Mouse (Mus musculus) CD4-positive naive resting alpha-beta T cell, adult 57 days (primary cell): Measurements from ENCODE around the gene Cln3. TPM values are rescaled to one million over a fixed set of nuclear protein-coding genes. Genes with fewer than 3 reads are reported as not detected.

Source experiments
- total RNA-seq: library from RNA; stranded (reverse); gene quantifications from one replicate; pipeline ENCODE4 v1.2.4, GENCODE M21; 2023

Gene Cln3
- 108 TPM for total RNA-seq

DNA sequence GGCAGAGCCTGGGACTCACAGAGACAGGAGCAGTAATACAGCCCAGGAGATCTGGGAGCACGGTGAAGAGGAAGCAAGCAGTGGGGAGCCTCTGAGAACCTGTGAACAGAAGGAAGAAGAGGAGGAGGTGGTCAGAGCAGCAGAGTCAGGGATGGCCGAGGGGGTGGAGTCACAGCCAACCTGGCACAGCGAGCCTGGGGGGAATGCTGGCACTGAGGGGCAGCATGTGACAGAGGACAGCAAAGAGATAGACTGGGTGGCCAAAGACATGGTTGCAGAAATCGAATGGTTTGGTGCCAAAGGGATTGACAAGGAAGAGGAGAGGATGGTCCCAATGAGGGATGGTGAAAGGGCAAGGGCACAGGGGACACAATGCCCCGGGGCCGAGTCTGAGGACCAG is at the start of gene Cln3:
Gene Cln3, minus strand, starts transcription at position 101 of the 400 bp plus-strand sequence.

DNA sequence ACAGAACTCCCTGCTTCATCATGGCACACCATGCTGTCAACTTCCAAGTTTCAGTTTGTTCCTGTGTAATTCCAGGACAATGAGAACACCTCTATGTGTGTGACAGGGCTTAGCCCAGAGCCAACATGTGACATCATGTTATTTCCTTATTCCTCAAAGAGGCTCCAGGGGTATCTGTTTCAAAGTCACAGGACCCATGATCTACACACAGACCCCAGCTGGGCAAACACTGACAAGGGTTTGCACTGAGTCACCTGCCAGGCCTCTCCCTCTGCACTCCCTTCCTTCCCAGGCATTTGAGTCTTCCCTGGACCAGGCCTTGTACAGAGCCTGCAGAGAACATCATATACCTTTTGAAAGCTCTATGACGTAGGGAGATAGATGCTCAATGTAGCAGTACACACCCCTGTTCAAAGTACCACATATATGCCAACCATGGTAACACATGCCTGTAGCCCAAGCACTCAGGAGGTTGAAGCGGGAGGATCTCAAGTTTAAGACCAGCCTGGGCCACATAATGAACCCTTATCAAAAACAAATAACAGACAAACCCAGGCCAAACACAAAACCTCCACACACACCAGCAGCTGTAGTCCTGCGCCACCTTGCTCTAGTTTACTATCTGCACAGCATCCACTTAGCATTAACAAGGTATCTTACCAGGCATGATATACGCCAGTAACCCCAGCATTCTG is 45.4 kb upstream of the Cln3 start, which contains the start of gene Nupr1:
Gene Nupr1, minus strand, starts transcription at position 38 of the 695 bp plus-strand sequence.

DNA sequence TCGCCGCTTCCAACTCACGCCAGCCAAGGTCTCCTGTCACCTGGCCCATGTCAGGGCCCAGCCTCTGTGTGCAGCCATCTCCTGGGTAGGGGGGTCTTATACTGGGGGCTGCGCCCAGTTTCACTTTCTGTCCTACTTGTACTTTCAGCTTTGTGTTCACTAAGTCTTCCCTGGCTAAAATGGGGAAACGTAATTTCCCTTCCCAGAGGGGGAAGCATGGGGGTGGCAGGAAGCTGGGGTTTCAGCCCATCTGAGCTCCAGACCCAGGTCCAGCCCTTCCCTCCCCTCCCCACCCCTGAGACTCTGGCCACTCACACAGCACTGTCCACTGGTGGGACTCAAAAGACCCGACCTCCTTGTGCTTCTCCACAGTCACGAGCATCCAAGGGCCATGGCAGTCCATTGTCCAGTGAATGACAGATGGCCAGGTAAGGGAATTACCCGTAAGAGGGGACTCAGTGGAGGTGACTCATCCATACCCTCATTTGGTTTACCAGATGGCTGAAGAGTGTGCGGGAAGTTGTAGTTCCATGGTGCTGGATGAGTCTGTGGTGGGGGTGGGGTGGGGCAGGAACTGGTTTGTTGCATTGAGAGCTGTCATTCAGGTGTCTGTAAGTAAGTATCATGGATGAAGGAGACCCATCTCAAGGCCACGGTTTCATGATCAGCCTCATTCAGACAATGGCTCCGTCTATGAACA is 9.4 kb upstream of the Cln3 start, which contains the start of gene Il27:
Gene Il27, minus strand, starts transcription at position 80 of the 700 bp plus-strand sequence.

DNA sequence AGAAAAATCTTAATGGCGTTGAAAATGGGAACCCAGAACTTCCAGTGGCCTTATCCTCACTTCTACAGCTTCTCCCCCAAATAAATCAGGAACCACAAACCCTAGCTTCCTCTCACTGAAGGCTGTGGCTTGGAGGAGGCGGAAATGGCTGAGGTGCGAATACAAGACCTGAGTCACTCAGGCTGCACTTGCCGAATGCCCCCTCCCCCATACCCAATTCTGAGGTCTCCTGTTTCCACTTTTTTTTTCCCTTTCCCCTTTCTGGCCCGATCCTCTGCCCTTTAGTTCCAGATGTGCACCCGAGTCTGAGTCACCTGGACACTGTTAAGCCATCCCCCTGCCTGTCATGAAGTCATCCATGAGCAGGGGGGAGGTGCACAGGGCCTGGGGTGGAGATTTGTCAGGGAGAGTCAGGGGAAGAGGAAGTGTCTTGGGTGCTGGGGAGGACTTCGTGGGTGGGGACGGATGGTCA is 1.1 kb downstream of the Cln3 start, which contains the start of gene Apobr:
Gene Apobr, plus strand, starts transcription at position 437 of the 472 bp plus-strand sequence.

DNA sequence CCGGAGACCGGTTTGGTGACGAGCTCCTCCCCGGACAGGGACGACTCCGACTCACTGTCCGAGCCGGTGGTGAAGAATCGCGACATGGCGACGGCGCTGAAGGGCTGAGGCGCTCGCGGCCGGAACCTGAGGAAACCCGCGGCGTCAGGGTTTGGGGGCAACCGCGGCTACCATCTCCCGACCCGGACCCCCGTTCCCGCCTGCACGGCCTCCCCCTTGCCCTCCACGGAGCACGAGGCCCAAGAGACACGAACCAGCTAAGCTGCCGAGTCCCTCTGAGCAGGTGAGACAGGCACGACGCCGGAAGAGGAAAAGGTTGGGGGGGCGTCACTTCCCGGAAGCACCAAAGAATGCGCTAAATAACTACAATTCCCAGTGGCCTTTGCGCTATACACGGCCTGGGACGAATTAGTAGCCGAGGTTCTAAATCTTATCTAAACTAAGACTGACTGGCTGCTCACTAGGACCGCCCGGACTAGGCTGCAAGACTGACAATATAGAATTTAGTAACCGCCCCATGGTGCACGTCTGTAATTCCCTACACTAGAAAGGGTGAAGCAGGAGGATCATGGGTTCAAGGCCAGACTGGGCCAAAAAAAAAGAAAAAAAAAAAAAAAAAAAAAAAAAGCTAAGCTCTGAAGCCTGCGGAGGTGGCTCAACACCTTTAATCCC is 19.4 kb downstream of the Cln3 start, which contains the start of gene Eif3c:
Gene Eif3c, minus strand, starts transcription at position 318 of the 672 bp plus-strand sequence.

Other genes with a start within 250 kb of the Cln3 start
- 698 TPM for gene Lat, start 216.2 kb downstream of the Cln3 start, total RNA-seq
- 85.7 TPM for gene Spns1, start 208.4 kb downstream of the Cln3 start, total RNA-seq
- gene Nfatc2ip, start 189.1 kb downstream of the Cln3 start, total RNA-seq = 22.7 TPM
- gene Cd19, start 170.9 kb downstream of the Cln3 start, total RNA-seq = 42.7 TPM
- 35.2 TPM for gene Rabep2, start 157.1 kb downstream of the Cln3 start, total RNA-seq
- gene Atp2a1, start 122.7 kb downstream of the Cln3 start, total RNA-seq = 0.86 TPM
- gene Sh2b1, start 110.4 kb downstream of the Cln3 start, total RNA-seq = 95.6 TPM
- 49.0 TPM for gene Tufm, start 98.5 kb downstream of the Cln3 start, total RNA-seq
- gene Atxn2l, start 82.4 kb downstream of the Cln3 start, total RNA-seq = 222 TPM
- gene Eif3c, start 19.4 kb downstream of the Cln3 start, total RNA-seq = 131 TPM
- gene Apobr, start 875 bp downstream of the Cln3 start, total RNA-seq = 6.9 TPM
- gene Il27, start 9.1 kb upstream of the Cln3 start, total RNA-seq = not detected
- gene Nupr1, start 45.0 kb upstream of the Cln3 start, total RNA-seq = 1.3 TPM
- gene Sgf29, start 63.5 kb upstream of the Cln3 start, total RNA-seq = 70.0 TPM
- 0.44 TPM for gene Sult1a1, start 90.6 kb upstream of the Cln3 start, total RNA-seq
- gene Bola2, start 109.6 kb upstream of the Cln3 start, total RNA-seq = 186 TPM
- 10.8 TPM for gene Slx1b, start 110.0 kb upstream of the Cln3 start, total RNA-seq
- gene Coro1a, start 122.0 kb upstream of the Cln3 start, total RNA-seq = 1,350 TPM
- gene Mapk3, start 173.8 kb upstream of the Cln3 start, total RNA-seq = 47.4 TPM
- gene Gdpd3, start 180.5 kb upstream of the Cln3 start, total RNA-seq = 5.8 TPM
- 256 TPM for gene Ypel3, start 191.1 kb upstream of the Cln3 start, total RNA-seq
- 11.5 TPM for gene Tbx6, start 195.7 kb upstream of the Cln3 start, total RNA-seq
- gene Ppp4c, start 206.7 kb upstream of the Cln3 start, total RNA-seq = 252 TPM
- gene Fam57b, start 211.9 kb upstream of the Cln3 start, total RNA-seq = not detected
- gene 4930451I11Rik, start 245.8 kb upstream of the Cln3 start, total RNA-seq = not detected